Mouse (Mus musculus) spleen, adult 12 weeks (tissue): ENCODE results near the gene Rps10.
A peak's percentile ranks its signal among the peaks of the same experiment; 100 is the strongest.

Source experiments
- DNase-seq: peaks from one replicate; pipeline ENCODE4 v3.0.0; 2022; ENCODE audit warnings: low spot score

Rps10 gene

DNA sequence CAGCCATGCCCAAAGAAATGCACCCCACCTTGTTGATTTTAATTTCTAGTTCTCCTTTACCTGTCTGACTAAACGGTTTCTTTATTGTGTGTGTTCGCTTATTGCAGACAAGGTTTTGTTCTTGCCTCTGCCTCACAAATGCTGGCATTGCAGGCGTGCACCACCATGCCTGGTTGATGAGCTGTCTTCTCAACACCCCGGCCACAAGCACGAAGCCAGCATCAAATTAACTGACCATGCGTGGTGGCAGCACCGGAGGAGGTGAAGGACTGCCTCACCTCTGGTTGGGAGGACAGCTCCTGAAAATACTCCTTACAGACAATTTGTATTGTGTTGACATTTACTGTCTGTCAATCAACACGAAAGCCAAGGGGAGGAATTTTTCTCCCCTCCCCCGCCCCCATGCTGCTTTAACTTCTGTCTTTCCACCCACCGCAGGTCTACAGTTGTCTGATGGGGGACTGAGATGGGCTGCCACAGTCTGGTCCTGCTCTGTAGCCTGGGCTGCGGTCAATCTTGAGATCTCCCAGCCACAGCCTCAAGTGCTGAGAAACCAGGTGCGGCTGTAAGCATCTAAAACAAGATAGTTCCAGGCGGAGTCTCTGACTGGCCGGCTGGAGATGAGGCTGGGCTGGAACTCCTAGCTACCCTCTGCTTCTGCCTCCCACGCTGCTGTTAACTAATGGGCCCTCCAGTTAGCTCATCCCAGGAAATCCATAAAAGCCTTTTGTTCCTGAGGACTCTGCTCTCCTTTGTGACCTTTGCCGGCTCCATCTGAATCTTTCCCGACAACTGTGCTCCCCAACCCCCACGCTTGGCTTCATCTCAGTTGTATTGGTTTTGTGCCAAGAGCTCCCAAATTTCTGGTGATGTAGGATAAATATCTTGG lies at the start of gene Rps10:
Gene Rps10 (minus strand): TSS at position 538 of the 889 bp plus-strand sequence.
- no peak for DNase-seq

GRCm38 (mm10) chr17:27685550-27685913 lies 49.1 kb upstream of the Rps10 start:
- no peak for DNase-seq

GRCm38 (mm10) chr17:27684886-27685549 lies 48.5 kb upstream of the Rps10 start:
- no peak for DNase-seq

DNA sequence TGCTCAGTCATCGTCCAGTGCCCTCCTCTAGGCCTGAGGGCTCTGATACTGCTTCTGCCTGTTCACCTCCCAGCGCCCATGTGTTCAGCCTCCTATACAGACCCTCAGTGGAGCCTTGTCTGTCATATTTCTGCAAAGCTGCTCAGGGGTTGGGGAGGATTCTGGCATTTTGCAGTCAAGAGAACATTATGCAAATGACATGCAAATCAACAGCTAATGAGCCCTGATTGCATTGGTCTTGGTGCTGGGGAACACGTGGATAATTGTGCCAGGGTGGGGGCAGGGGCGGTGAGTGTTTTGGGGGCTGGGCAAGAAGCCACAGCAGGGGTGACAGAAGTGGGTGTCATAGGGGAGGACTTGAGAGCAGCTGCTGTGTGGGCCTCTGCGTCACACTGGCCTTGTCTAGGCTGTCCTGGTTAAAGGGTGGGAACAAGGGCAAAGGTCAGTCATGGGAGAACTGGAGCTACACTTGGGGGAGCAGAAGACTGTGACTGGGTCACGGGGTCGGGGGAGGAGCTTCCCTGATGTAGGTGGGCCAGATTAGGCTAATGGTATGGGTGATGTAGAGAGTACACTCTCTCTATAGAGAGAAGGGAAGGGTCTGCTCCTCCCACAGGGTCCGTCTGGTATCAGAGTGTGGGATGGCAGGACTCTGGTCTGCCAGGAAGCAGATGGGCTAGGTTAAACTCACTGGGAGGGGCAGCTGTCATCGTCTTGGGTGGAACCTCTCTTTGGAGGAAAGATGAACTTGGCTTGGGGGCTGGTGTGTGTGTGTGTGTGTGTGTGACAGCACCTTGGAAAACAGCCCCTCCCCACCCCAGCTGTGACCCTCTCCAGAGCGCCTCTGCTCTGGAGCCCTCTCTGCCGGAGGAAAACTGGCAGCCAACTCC lies 42.7 kb upstream of the Rps10 start:
- DNase-seq, result no peak

DNA sequence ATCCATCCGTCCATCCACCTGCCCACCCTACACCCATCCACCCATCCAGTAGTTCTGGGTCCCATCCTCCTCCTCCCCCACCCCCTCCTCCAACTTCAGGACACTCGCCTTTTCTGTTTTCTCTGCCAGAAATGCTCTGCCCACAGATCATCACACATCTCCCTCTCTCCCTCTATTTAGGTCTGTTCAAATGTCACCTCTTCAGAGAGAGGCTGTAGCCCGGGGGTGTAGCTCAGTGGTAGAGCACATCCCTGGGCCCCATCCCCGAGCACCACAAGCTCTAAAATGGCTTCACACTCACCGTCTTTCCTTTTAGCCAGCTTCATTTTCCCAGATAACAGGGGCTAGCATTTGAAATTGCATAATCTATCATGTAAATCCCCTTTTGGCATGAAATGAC lies 41.3 kb upstream of the Rps10 start:
- no peak for DNase-seq

DNA sequence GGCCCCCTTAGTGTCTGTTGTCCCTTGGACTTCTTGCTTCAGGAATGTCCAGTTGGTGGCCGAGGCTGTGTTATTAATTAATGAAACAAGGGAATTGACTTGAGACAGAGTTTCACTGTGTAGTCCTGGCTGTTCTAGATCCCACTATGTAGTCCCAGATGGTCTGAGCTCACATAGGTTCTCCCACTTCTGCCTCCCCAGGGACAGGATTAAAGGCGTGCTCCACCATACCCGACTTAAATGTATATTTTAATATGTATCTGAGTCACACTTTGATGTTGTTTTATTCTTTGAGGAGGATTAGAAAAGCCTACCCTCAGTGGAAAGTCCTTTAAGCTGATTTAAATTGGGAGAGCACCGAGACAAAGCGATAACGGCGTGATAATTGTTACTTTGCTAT lies 39.8 kb upstream of the Rps10 start:
- no peak for DNase-seq

DNA sequence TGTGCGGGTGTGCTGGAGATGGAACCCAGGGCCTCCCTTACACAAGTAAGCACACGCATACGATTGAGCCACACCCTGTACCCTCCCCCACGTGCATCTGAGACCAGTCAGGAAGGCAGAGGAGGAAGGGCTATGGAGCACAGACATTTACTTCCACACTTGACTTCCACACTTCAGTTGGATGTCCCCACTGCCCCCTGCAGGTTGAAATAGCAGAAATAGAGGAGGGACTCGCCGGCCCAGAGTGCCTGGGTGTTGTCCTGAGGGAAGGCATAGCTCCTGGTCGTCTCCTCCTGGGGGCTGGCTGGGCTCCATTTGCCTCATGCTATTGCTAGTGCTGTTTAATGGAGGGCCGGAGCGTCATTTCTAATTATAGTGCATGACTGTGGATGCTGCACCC lies 39.0 kb upstream of the Rps10 start:
- no peak for DNase-seq

DNA sequence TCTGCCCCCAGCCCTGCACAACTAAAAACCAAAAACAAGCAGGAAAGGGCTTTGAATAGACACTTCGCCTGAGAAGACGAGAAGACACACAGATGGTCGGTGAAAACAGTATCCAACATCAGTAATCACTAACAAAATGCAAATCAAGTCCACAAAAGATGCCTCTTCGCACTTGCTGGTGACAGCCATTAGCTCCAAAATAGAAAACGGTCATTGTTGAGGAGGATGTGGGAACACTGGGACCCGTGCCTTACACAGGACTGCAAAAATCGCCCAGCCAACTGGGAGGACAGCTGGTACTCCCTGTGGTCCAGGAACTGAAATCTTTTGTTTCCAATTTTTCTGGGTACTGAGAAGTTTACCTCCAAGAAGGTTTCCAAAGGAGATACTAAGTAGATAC lies 37.5 kb upstream of the Rps10 start:
- DNase-seq, result no peak

GRCm38 (mm10) chr17:27671720-27672119 lies 35.3 kb upstream of the Rps10 start:
- no peak for DNase-seq

DNA sequence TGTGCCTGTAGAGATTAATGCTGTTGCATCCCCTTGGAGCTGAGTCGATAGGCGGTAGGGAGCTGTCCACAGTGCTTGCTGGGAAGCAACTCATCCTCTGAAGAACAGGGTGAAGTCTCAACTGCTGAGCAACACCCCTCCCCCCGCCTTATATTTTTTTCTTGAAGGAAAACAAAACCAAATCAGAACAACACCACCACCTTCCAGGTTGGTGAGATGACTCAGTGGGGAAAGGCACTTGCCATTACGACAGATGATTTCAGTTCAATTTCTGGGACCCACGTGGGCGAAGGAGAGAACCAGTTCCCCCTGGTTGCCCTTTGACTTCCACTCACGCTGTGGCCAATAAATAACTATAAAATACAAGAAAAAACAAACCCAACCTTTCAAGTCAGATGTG lies 22.3 kb upstream of the Rps10 start:
- DNase-seq, result no peak

- DNase-seq, result no peak
Measured at GRCm38 (mm10) chr17:27657123-27657522, 20.7 kb upstream of the Rps10 start.

- no peak for DNase-seq
Measured at GRCm38 (mm10) chr17:27656414-27656813, 19.9 kb upstream of the Rps10 start.

DNA sequence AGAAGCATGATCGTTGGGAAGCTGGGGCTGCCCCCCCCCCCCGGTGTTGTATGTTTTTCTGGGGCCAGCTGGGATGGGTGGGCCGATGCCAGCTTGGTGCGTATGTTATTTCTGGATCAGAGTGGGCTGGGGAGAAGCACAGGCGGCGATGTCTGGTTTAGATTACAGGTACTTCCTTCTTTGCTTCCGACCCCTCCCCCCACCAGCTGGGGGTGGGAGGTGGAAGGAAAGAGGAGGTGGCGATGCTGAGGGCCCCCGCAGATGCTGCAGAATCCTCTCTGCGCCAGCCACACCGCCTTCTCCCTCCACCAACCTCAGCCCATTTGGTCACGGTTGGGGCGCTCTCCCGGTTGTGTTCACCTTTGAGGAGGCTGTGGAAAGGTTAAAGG lies 19.5 kb upstream of the Rps10 start:
- DNase-seq, result no peak

DNA sequence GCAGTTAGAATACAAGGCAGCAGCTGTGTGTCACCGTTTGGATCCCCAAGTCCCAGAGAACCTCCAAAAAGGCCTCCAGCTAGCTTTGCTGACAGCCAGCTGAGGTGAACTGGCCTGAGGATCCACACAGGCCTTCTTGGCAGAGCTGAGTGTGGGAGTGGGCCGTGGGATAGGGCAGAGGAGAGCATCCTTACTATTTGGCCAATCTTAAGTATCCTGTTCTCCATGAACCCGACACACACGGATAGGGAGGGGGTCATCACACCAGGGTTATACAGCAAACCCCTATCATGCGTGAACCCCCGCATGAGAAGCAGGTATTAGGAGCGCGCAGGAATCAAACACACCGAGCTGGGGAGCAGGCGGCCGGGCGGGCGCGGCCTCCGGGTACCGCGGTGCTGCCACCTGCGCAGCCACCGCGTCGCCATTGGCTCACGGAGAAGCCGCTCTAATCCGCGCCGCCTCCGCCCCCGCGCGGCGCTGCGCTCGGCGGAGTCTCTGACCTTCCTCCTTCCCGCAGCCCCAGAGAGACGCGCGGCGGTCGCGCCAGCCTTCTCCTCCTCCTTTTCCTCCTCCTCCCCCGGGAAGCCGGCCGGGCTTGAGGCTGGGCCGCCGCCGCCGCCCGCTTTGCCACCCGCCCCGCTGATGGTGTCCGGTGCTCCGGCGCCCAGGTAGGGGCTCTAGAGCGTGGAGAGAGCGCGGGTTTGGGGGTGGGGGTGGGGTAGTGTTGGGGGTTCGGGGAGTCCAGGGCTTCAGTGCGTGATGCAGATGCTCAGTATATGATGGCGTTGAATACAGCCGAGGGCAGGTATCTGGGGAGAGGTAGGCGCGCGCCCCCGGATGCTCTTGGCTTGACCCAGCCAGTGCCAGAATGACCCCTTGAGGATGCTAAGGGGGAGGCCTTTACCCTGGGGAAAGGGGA lies 18.9 kb upstream of the Rps10 start, which contains the start of gene Pacsin1:
Gene Pacsin1 (plus strand): TSS at position 421 of the 922 bp plus-strand sequence.
- DNase-seq, result peak; percentile 24

- DNase-seq, result no peak
Measured at GRCm38 (mm10) chr17:27653253-27653959, 16.9 kb upstream of the Rps10 start.

DNA sequence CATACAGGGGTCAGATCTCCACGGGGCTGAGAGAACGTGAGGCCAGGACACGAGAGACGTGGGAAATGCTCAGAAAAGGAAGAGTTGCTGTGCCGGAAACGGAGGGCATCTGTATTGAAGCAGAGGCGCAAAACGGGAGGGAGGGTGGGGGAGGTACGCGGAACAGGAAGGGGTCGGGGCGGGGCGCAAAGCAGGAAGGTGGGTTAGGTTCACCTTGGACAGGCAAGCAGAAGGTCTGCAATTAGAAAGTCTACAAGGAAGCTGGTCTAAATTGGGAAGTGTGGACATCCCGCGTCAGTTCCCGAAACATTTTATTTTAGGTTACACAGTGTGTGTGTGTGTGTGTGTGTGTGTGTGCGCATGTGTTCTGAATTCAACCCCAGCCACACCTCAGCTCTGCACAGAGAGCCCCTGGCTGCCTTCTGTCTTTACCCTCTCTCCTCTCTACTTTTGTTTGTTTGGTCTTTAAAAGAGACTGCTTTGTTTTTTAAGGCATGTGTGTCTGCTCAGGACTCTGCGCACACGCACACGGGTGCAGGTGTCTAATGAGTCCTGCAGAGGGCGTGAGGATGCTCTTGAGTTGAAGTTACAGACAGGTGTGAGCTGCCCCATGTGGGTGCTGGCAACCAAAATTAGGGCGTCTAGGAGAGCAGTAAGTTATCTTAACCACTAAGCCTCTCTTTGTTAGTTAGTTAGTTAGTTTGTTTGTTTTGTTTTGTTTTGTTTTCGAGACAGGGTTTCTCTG lies 15.7 kb upstream of the Rps10 start:
- no peak for DNase-seq

GRCm38 (mm10) chr17:27650586-27650985 lies 14.1 kb upstream of the Rps10 start:
- no peak for DNase-seq

DNA sequence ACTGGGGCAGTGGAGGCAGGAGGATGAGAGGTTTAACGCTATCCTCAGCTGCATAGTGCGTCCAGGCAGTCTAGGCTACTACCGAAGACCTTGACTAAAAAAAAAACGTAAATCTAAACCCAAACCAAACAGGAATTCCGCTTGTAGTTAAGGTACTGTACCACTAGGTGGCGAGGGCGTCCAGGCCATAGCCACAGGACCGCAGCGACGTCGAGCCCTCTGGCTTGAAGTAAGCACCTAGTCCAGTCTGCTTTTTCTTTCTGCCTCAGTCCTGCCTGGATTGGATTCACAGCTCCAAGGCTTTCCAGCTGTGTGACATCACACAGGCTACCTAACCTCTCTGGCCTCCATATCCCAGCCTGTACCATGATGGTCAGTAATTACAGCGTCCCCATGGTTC lies 13.7 kb upstream of the Rps10 start:
- DNase-seq, result peak; percentile 59

DNA sequence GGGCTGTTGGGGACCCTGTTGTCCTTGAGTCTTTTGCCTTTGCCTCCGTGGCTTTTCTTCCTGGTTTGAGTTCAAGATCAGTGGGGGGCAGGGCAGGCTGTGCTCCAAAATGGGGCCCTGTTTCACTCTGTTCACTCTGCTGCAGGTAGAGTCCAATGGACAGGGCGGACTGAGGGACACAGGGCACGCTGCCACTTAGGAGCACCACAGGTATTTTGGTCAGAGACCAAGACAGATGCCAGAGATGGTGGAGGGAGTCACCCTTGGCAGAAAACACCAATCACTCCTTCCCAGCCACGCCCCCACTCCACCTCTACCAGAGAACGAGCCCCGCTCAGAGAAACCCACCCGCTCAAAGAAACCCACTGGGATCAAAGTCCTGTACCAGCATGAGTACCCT lies 9.3 kb upstream of the Rps10 start:
- no peak for DNase-seq

GRCm38 (mm10) chr17:27644572-27644971 lies 8.1 kb upstream of the Rps10 start:
- DNase-seq, result no peak
